8 mouse cellular contexts compared by ENCODE assay signal in the genomic region with DNA sequence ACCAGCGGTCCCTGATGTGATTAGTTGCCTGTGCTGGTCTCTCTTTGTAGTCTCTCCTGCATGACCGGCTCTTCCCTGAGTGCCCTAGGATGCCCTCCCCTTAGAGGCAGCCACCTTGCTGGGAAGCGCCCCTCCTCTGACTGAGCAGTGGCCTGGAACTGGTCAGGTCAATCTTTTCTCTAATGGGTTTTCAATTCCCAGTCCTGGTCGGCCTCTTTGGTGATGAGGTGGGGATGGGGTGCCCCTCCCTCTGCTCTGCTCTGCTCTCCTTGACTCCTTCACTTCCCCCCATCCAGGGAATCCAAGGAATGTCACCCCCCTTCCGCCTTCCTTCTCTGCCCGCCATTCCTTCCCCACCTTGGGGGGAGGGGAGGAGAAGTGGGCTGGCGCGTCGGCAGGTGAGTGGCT. TPM values are rescaled to one million over a fixed set of nuclear protein-coding genes. Genes with fewer than 3 reads are reported as not detected.
DNase-seq lines count a peak whose midpoint lies in the region; ATAC-seq and TF ChIP-seq lines count a peak whose summit lies in the region.

Gene Bcam, minus strand, starts transcription at position 33 of the 408 bp plus-strand sequence.

- H3K4me1 ChIP-seq in testis, adult 2 months (ENCODE audit: control insufficient read depth, insufficient read depth, low read length), result peaks cover 20% of the 10 kb centered on the region
- H3K4me1 ChIP-seq in forebrain, postnatal 0 days (ENCODE audit: insufficient read depth), result peaks cover 6% of the 10 kb centered on the region; the same call in 1 of the 2 replicates
- peaks cover 6% of the 10 kb centered on the region for H3K4me1 ChIP-seq in hindbrain, embryonic 14.5 days (replicated peaks; ENCODE audit: control insufficient read depth, insufficient read depth, low read length)
- peaks cover 24% of the 10 kb centered on the region for H3K4me1 ChIP-seq in liver, embryonic 12.5 days
- peaks cover 5% of the 10 kb centered on the region for H3K4me1 ChIP-seq in neural tube, embryonic 14.5 days (ENCODE audit: control insufficient read depth, insufficient read depth, low read length)

- H3K27ac ChIP-seq in testis, adult 2 months (ENCODE audit: control insufficient read depth, insufficient read depth, low read depth, low read length), result no peak within 1 kb of the TSS; the same call in none of the 2 replicates
- H3K27ac ChIP-seq in forebrain, postnatal 0 days (ENCODE audit: low read depth, low read length), result no peak within 1 kb of the TSS
- H3K27ac ChIP-seq in hindbrain, embryonic 14.5 days, result no peak within 1 kb of the TSS
- no peak within 1 kb of the TSS for H3K27ac ChIP-seq in liver, embryonic 12.5 days
- H3K27ac ChIP-seq in neural tube, embryonic 14.5 days (ENCODE audit: low read depth, low read length), result no peak within 1 kb of the TSS

- peak within 1 kb of the TSS; percentile 28 for H3K9ac ChIP-seq in forebrain, postnatal 0 days
- H3K9ac ChIP-seq in hindbrain, embryonic 14.5 days, result peak within 1 kb of the TSS; percentile 59
- peak within 1 kb of the TSS; percentile 54 for H3K9ac ChIP-seq in liver, embryonic 12.5 days
- H3K9ac ChIP-seq in neural tube, embryonic 14.5 days (replicated peaks; ENCODE audit: low read depth, low read length), result peak within 1 kb of the TSS; percentile 18

- TF ChIP-seq POLR2A in testis, adult 2 months (IDR thresholded peaks at IDR 0.05; ENCODE audit: control insufficient read depth, low read depth, low read length), result no peak

- no peaks in the 10 kb centered on the region for H3K36me3 ChIP-seq in testis, adult 2 months (ENCODE audit: control insufficient read depth, insufficient read depth, low read length)
- no peaks in the 10 kb centered on the region for H3K36me3 ChIP-seq in forebrain, postnatal 0 days (ENCODE audit: insufficient read depth)
- no peaks in the 10 kb centered on the region for H3K36me3 ChIP-seq in hindbrain, embryonic 14.5 days (replicated peaks; ENCODE audit: control insufficient read depth, insufficient read depth)
- no peaks in the 10 kb centered on the region for H3K36me3 ChIP-seq in liver, embryonic 12.5 days
- no peaks in the 10 kb centered on the region for H3K36me3 ChIP-seq in neural tube, embryonic 14.5 days (ENCODE audit: control insufficient read depth, insufficient read depth, low read length)

- H3K4me3 ChIP-seq in testis, adult 2 months (ENCODE audit: control insufficient read depth, low read depth, low read length), result peak within 1 kb of the TSS; percentile 65
- peak within 1 kb of the TSS; percentile 29 for H3K4me3 ChIP-seq in forebrain, postnatal 0 days (ENCODE audit: low read depth, low read length)
- H3K4me3 ChIP-seq in hindbrain, embryonic 14.5 days (replicated peaks; ENCODE audit: low read length), result peak within 1 kb of the TSS; percentile 35
- H3K4me3 ChIP-seq in liver, embryonic 12.5 days, result peak within 1 kb of the TSS; percentile 43
- H3K4me3 ChIP-seq in neural tube, embryonic 14.5 days (ENCODE audit: low read depth, low read length), result peak within 1 kb of the TSS; percentile 29

- TF ChIP-seq CTCF in testis, adult 2 months (IDR thresholded peaks at IDR 0.05; ENCODE audit: control insufficient read depth, insufficient read depth, insufficient replicate concordance, low read depth, low read length), result no peak
- no peak for TF ChIP-seq CTCF in forebrain, postnatal 0 days (IDR thresholded peaks at IDR 0.05; ENCODE audit: low read depth)

- WGBS in forebrain, postnatal 0 days, result 4% methylated on average over 8 of the region's 9 CpGs
- 1% methylated on average over 9 of the region's 9 CpGs for WGBS in hindbrain, embryonic 14.5 days
- 8% methylated on average over 9 of the region's 9 CpGs for WGBS in liver, embryonic 12.5 days (ENCODE audit: insufficient replicate concordance)
- WGBS in neural tube, embryonic 14.5 days, result 2% methylated on average over 8 of the region's 9 CpGs

- H3K9me3 ChIP-seq in forebrain, postnatal 0 days (ENCODE audit: low read length), result no peaks in the 10 kb centered on the region
- H3K9me3 ChIP-seq in hindbrain, embryonic 14.5 days (ENCODE audit: control insufficient read depth, low read length), result no peaks in the 10 kb centered on the region
- no peaks in the 10 kb centered on the region for H3K9me3 ChIP-seq in liver, embryonic 12.5 days (replicated peaks)
- no peaks in the 10 kb centered on the region for H3K9me3 ChIP-seq in neural tube, embryonic 14.5 days (ENCODE audit: control insufficient read depth, low read length)

- no peaks in the 10 kb centered on the region for H3K27me3 ChIP-seq in testis, adult 2 months (ENCODE audit: control insufficient read depth, insufficient read depth, low read length)
- H3K27me3 ChIP-seq in forebrain, postnatal 0 days (ENCODE audit: insufficient read depth, low read length), result peaks cover 27% of the 10 kb centered on the region
- H3K27me3 ChIP-seq in hindbrain, embryonic 14.5 days (ENCODE audit: control insufficient read depth, insufficient read depth, low read length), result peaks cover 38% of the 10 kb centered on the region
- H3K27me3 ChIP-seq in liver, embryonic 12.5 days (replicated peaks), result peaks cover 57% of the 10 kb centered on the region
- peaks cover 13% of the 10 kb centered on the region for H3K27me3 ChIP-seq in neural tube, embryonic 14.5 days (ENCODE audit: control insufficient read depth, insufficient read depth, low read length)

- no peak for ATAC-seq in forebrain, postnatal 0 days
- peak; percentile 12; the same call in 1 of the 2 replicates for ATAC-seq in hindbrain, embryonic 14.5 days (ENCODE audit: low FRiP score)
- ATAC-seq in liver, embryonic 12.5 days, result 0 out of 2 replicates have a peak, but pooled peaks have one; percentile 17
- peak; percentile 50; the same call in 1 of the 2 replicates for ATAC-seq in neural tube, embryonic 14.5 days (ENCODE audit: low read depth)

- H3K4me2 ChIP-seq in forebrain, postnatal 0 days (ENCODE audit: low read depth), result peak within 1 kb of the TSS; percentile 55
- peak within 1 kb of the TSS; percentile 68 for H3K4me2 ChIP-seq in hindbrain, embryonic 14.5 days (replicated peaks)
- peak within 1 kb of the TSS; percentile 63 for H3K4me2 ChIP-seq in liver, embryonic 12.5 days
- peak within 1 kb of the TSS; percentile 65 for H3K4me2 ChIP-seq in neural tube, embryonic 14.5 days (ENCODE audit: low read depth, low read length)

- no peak for DNase-seq in testis, postnatal 10 days (ENCODE audit: low spot score)
- DNase-seq in forebrain, postnatal 0 days, result no peak
- DNase-seq in hindbrain, embryonic 14.5 days (ENCODE audit: low spot score), result no peak
- no peak for DNase-seq in right cerebral cortex, postnatal 25 days
- no peak for DNase-seq in layer of hippocampus, postnatal 25 days (ENCODE audit: extremely low spot score in 1 of 2, low spot score in 1 of 2)

RNA-seq across cellular contexts. Expression of gene Bcam, which starts in this region (rescaled TPM):
- 4.5 and 7.5 TPM in 2 replicates for polyA plus RNA-seq in testis, adult 2 months (2012; rRNA removed)
- total RNA-seq in forebrain, postnatal 0 days (2014; rRNA removed), result 12.2 and 19.5 TPM in 2 replicates
- polyA plus RNA-seq in forebrain, postnatal 0 days (2015; fragmentation: Nextera tagmentation; extraction: Ambion mirVana), result 10.9 and 12.7 TPM in 2 replicates
- polyA plus RNA-seq in hindbrain, embryonic 14.5 days (2014; fragmentation: Nextera tagmentation; extraction: Ambion mirVana), result 17.5 and 18.8 TPM in 2 replicates
- polyA plus RNA-seq in liver, embryonic 12.5 days (2016; fragmentation: Nextera tagmentation; extraction: Ambion mirVana), result 11.1 and 11.3 TPM in 2 replicates
- polyA plus RNA-seq in neural tube, embryonic 14.5 days (2014; fragmentation: Nextera tagmentation; extraction: Ambion mirVana), result 9.3 and 16.0 TPM in 2 replicates
- 10 to 100 TPM in 1 of 2 experiments, 1 to 10 TPM in 1; 8.7 to 11.4 TPM for total RNA-seq in layer of hippocampus, postnatal 25 days (2021)
